Comparison of ENCODE assay signal across 23 mouse cellular contexts in genomic region chr7:48167471-48167870, GRCm38 (mm10). TPM values are rescaled to one million over a fixed set of nuclear protein-coding genes. Genes with fewer than 3 reads are reported as not detected.
A peak's percentile ranks its signal among the peaks of the same experiment; 100 is the strongest.
DNase-seq lines count a peak whose midpoint lies in the region; ATAC-seq and TF ChIP-seq lines count a peak whose summit lies in the region.
"Had no signal": no experiment of that assay in that cellular context is flagged by ENCODE, and none has a peak within 500 bp of the region (broad histone marks: within the 10 kb centered on the region; RNA-seq: fewer than 3 reads in every experiment).

No protein-coding gene starts in this region.

- no peak overlapping the region for H3K4me2 ChIP-seq in midbrain, postnatal 0 days (ENCODE audit: low read depth, low read length, poor library complexity, severe bottlenecking)
- H3K4me2 ChIP-seq in midbrain, embryonic 16.5 days (ENCODE audit: low read length) = no peak overlapping the region
- H3K4me2 ChIP-seq in hindbrain, embryonic 13.5 days = no peak overlapping the region
- H3K4me2 ChIP-seq: embryonic facial prominence, embryonic 13.5 days; forebrain, embryonic 15.5 days; heart, embryonic 13.5 days had no signal

- 42% methylated on average over 2 of the region's 2 CpGs for WGBS in midbrain, postnatal 0 days
- WGBS in midbrain, embryonic 16.5 days = 37% methylated on average over 2 of the region's 2 CpGs
- WGBS in hindbrain, embryonic 13.5 days = 67% methylated on average over 2 of the region's 2 CpGs

- H3K27ac ChIP-seq in midbrain, postnatal 0 days (ENCODE audit: low read depth, low read length) = no peak overlapping the region
- H3K27ac ChIP-seq in midbrain, embryonic 16.5 days (ENCODE audit: low read length) = no peak overlapping the region
- no peak overlapping the region for H3K27ac ChIP-seq in hindbrain, embryonic 13.5 days
- H3K27ac ChIP-seq: embryonic facial prominence, embryonic 13.5 days; forebrain, embryonic 15.5 days; heart, embryonic 13.5 days had no signal

- DNase-seq in adrenal gland, adult 8-10 months = peak; percentile 31
- DNase-seq in adrenal gland, postnatal 4 days (ENCODE audit: low spot score in 2 of 2) = no peak
- DNase-seq in midbrain, postnatal 0 days (ENCODE audit: low spot score) = peak; percentile 1
- peak; percentile 35 for DNase-seq in adrenal gland, postnatal 14 days
- DNase-seq: cerebellum, adult 2 months; cerebellum, postnatal 10 days; gastrocnemius, postnatal 36 days; heart, adult 11 months; heart, postnatal 36 days; kidney, adult 18-20 months had no signal

- no peak overlapping the region for H3K9ac ChIP-seq in midbrain, postnatal 0 days (replicated peaks; ENCODE audit: low read length, poor library complexity, severe bottlenecking)
- no peak overlapping the region for H3K9ac ChIP-seq in midbrain, embryonic 16.5 days (ENCODE audit: low read depth, low read length)
- H3K9ac ChIP-seq in hindbrain, embryonic 13.5 days = no peak overlapping the region
- H3K9ac ChIP-seq: embryonic facial prominence, embryonic 13.5 days; forebrain, embryonic 15.5 days; heart, embryonic 13.5 days had no signal

- H3K4me3 ChIP-seq in midbrain, postnatal 0 days (ENCODE audit: low read depth, low read length) = no peak overlapping the region
- no peak overlapping the region for H3K4me3 ChIP-seq in midbrain, embryonic 16.5 days (ENCODE audit: low read depth, low read length)
- H3K4me3 ChIP-seq in hindbrain, embryonic 13.5 days = no peak overlapping the region
- H3K4me3 ChIP-seq: embryonic facial prominence, embryonic 13.5 days; forebrain, embryonic 15.5 days; heart, embryonic 13.5 days had no signal

- no peak for ATAC-seq in midbrain, postnatal 0 days (ENCODE audit: low FRiP score)
- no peak for ATAC-seq in midbrain, embryonic 16.5 days
- ATAC-seq in hindbrain, embryonic 13.5 days (ENCODE audit: low FRiP score) = no peak
- ATAC-seq: activated CD4-positive, CD25-positive, alpha-beta regulatory T cell, adult 4 months; forebrain, embryonic 15.5 days; hindbrain, embryonic 16.5 days; inflammation-experienced regulatory T-cells, adult 6 months; Patski had no signal

- H3K4me1 ChIP-seq in midbrain, postnatal 0 days (ENCODE audit: insufficient read depth, low read length) = no peaks in the 10 kb centered on the region
- no peaks in the 10 kb centered on the region for H3K4me1 ChIP-seq in midbrain, embryonic 16.5 days (ENCODE audit: control insufficient read depth, insufficient read depth, low read length)
- no peaks in the 10 kb centered on the region for H3K4me1 ChIP-seq in hindbrain, embryonic 13.5 days (replicated peaks)
- H3K4me1 ChIP-seq: embryonic facial prominence, embryonic 13.5 days; forebrain, embryonic 15.5 days; heart, embryonic 13.5 days had no signal

- H3K36me3 ChIP-seq in midbrain, postnatal 0 days (ENCODE audit: insufficient read depth, low read length) = no peaks in the 10 kb centered on the region
- no peaks in the 10 kb centered on the region for H3K36me3 ChIP-seq in midbrain, embryonic 16.5 days (ENCODE audit: control insufficient read depth, insufficient read depth, low read length)
- H3K36me3 ChIP-seq in hindbrain, embryonic 13.5 days = no peaks in the 10 kb centered on the region
- H3K36me3 ChIP-seq: embryonic facial prominence, embryonic 13.5 days; forebrain, embryonic 15.5 days; heart, embryonic 13.5 days had no signal

- H3K9me3 ChIP-seq in midbrain, postnatal 0 days (ENCODE audit: low read length) = no peaks in the 10 kb centered on the region
- H3K9me3 ChIP-seq in midbrain, embryonic 16.5 days (replicated peaks; ENCODE audit: control insufficient read depth, low read length, poor library complexity, severe bottlenecking) = no peaks in the 10 kb centered on the region
- no peaks in the 10 kb centered on the region for H3K9me3 ChIP-seq in hindbrain, embryonic 13.5 days
- H3K9me3 ChIP-seq: embryonic facial prominence, embryonic 13.5 days; forebrain, embryonic 15.5 days; heart, embryonic 13.5 days had no signal

- H3K27me3 ChIP-seq in midbrain, postnatal 0 days (ENCODE audit: insufficient read depth, low read length) = no peaks in the 10 kb centered on the region
- no peaks in the 10 kb centered on the region for H3K27me3 ChIP-seq in midbrain, embryonic 16.5 days (ENCODE audit: control insufficient read depth, insufficient read depth, low read depth, low read length)
- no peaks in the 10 kb centered on the region for H3K27me3 ChIP-seq in hindbrain, embryonic 13.5 days
- H3K27me3 ChIP-seq: CH12.LX; embryonic facial prominence, embryonic 13.5 days; forebrain, embryonic 15.5 days; heart, embryonic 13.5 days; Patski had no signal

- no peak for TF ChIP-seq CTCF in midbrain, postnatal 0 days (IDR thresholded peaks at IDR 0.05)

RNA-seq across cellular contexts. Expression of gene Mrgprb5, which starts 1.3 kb away (rescaled TPM):
- not detected for total RNA-seq in adrenal gland, adult 8-10 months (2022)
- total RNA-seq in adrenal gland, postnatal 4 days (2021) = not detected
- not detected in 2 replicates for total RNA-seq in midbrain, postnatal 0 days (2014; rRNA removed)
- not detected in 2 replicates for polyA plus RNA-seq in midbrain, postnatal 0 days (2015; fragmentation: Nextera tagmentation; extraction: Ambion mirVana)
- polyA plus RNA-seq in midbrain, embryonic 16.5 days (2015; fragmentation: Nextera tagmentation; extraction: Ambion mirVana) = not detected in 2 replicates
- not detected in 2 replicates for total RNA-seq in adrenal gland, postnatal 14 days (2021)
- not detected in 2 replicates for polyA plus RNA-seq in hindbrain, embryonic 13.5 days (2015; fragmentation: Nextera tagmentation; extraction: Ambion mirVana)
- total RNA-seq: CH12.LX; gastrocnemius, adult 8-10 months; gastrocnemius, postnatal 36 days; heart, postnatal 36 days had no signal
- polyA plus RNA-seq: activated CD4-positive, CD25-positive, alpha-beta regulatory T cell, adult 4 months; cerebellum, adult 2 months; embryonic facial prominence, embryonic 13.5 days; forebrain, embryonic 15.5 days; heart, embryonic 13.5 days; heart, postnatal 0 days; hindbrain, embryonic 11.5 days; hindbrain, embryonic 16.5 days; inflammation-experienced regulatory T-cells, adult 6 months; Patski had no signal

RNA-seq across cellular contexts. Expression of gene Mrgprb4, which starts 31.6 kb away (rescaled TPM):
- not detected for total RNA-seq in adrenal gland, adult 8-10 months (2022)
- total RNA-seq in adrenal gland, postnatal 4 days (2021) = not detected
- not detected in 2 replicates for total RNA-seq in midbrain, postnatal 0 days (2014; rRNA removed)
- not detected in 2 replicates for polyA plus RNA-seq in midbrain, postnatal 0 days (2015; fragmentation: Nextera tagmentation; extraction: Ambion mirVana)
- not detected in 2 replicates for polyA plus RNA-seq in midbrain, embryonic 16.5 days (2015; fragmentation: Nextera tagmentation; extraction: Ambion mirVana)
- total RNA-seq in adrenal gland, postnatal 14 days (2021) = not detected in 2 replicates
- polyA plus RNA-seq in hindbrain, embryonic 13.5 days (2015; fragmentation: Nextera tagmentation; extraction: Ambion mirVana) = not detected in 2 replicates
- total RNA-seq: CH12.LX; gastrocnemius, adult 8-10 months; gastrocnemius, postnatal 36 days; heart, postnatal 36 days had no signal
- polyA plus RNA-seq: activated CD4-positive, CD25-positive, alpha-beta regulatory T cell, adult 4 months; cerebellum, adult 2 months; embryonic facial prominence, embryonic 13.5 days; forebrain, embryonic 15.5 days; heart, embryonic 13.5 days; heart, postnatal 0 days; hindbrain, embryonic 11.5 days; hindbrain, embryonic 16.5 days; inflammation-experienced regulatory T-cells, adult 6 months; Patski had no signal

Comparison
In these comparisons a context has a peak if more than half of its experiments do, and no peak if none do; other contexts are left out.
1. DNase-seq: peak in adrenal gland, adult 8-10 months (single experiment), midbrain, postnatal 0 days (single experiment) and adrenal gland, postnatal 14 days (single experiment); none in adrenal gland, postnatal 4 days (0 of 2).